Mouse (Mus musculus) stomach, postnatal 0 days (tissue): ENCODE data around the gene Ptpro.

Experiments used
- CTCF ChIP-seq: IDR thresholded peaks from 2 replicates; pipeline ENCODE4 v1.5.1; 2016; ENCODE audit warnings: antibody characterized with exemption, low read depth, mild to moderate bottlenecking, moderate library complexity
- EP300 ChIP-seq: optimal IDR thresholded peaks from 2 replicates; pipeline ENCODE3; 2016; ENCODE audit warnings: antibody characterized with exemption

- TF ChIP-seq CTCF (no peak), EP300 (no peak)
These were observed 43.1 kb downstream of the Ptpro start for GRCm38 (mm10) chr6:137294973-137295820.
